Mouse (Mus musculus) CD4-positive, CD25-positive, alpha-beta regulatory T cell, adult 4 months (primary cell): ENCODE measurements around the gene Cutal. TPM values are rescaled to one million over a fixed set of nuclear protein-coding genes. Genes with fewer than 3 reads are reported as not detected.

ENCODE experiments used
- ATAC-seq: one replicate; pipeline ENCODE4 v1.8.0; 2017
- polyA plus RNA-seq, 2 experiments: library from polyadenylated mRNA; unstranded; fragments of 100-300 nt; shearing (Covaris generic); gene quantifications; one replicate each; pipeline ENCODE4 v1.2.1; 2017

Gene Cutal
- polyA plus RNA-seq, 2 experiments from 2014 or later: not detected

DNA sequence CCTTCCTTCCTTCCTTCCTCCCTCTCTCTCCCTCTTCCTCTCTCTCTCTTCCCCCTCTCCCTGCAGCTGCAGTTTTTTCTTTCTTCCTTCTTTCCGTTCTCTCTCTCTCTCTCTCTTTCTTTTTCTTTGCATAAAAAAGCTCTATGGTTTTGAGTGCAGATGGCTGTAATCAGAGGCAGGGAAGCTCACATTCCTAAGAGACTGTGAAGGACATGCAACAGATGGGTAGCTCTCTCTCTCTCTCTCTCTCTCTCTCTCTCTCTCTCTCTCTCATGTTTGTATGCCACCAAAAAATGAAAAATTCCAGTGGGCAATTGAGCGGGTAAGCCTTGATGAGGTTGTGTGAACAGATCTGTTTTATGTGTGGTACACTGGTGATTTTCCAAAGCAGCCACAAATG is 10.0 kb downstream of the Cutal start:
- no peak for ATAC-seq

DNA sequence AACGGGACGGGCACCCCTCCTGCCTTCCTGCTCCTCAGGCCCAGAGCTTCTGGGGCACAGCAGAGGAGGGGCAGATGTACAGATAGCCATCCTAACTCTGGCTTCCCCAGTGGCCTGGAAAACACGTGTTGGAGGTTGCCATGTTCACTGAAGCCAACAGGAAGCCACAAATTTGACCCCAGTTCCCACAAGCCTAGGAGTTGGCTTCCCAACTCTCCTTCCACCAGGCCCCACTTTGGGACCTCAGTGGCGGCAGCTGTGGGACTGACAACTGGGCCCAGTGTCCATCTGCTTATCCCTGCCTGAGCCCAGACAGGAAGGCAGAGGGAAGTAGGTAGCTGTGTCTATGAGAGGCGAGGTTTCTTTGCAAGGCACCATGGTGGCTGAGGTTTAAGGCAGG is 19.8 kb downstream of the Cutal start:
- ATAC-seq: no peak

DNA sequence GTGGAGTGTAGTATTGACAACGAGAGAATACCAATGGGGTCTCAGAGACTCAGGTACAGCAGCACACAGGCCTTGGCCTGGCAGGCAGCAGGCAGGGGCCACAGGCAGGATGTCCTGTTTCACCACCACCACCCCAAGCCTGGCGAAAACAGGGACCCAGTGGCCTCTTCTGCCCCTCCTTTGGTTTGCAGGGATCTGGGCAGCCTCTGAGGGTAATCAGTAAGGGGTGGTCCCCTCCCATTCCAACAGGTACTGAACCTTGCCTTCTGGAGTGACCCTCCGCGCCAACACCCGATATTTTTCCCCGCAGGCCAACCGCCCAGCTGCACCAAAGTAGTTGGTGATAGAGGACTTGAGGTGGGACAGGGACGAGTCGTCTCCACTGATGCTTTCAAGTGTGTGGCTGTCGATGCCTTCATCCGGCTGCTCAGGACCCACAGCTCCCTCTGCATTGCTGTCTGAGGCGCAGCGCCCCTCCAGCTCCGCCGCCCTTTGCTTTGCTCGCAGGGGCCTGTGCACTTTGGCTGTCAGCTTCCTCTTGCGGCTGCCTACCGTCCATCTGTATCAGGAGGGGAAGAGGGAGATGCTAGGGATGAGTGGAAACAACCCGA is 21.4 kb downstream of the Cutal start:
- no peak for ATAC-seq

DNA sequence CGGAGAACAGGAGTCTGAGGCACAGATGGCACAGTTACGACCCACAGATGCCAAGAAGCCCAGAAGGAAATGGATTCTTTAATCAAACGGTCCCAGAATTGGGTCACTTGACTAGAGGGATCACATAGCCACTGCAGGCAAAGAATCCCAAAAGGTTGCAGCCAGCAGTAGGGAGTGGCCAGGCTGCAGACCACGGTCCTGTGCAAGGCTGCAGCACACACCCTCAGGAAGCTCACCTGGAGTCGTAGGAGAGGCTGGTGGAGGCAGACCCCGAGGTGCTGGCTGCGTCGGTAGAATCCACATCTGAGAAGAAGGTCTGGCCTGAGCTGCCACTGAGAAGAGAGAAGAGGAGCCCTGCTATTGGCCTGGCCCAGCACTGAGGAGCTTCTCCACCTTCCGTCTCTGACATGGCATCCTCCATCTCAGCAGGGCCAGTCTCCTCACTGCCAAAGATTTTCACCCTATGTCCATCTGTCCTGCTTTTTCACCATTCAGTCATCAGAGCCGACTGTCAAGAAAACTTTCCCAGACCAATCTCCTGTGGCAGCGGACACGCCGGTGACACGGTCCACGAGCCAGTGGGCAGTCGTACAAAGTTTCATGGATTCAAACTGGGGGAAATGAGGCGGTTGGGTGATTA is 22.7 kb downstream of the Cutal start:
- no peak for ATAC-seq

DNA sequence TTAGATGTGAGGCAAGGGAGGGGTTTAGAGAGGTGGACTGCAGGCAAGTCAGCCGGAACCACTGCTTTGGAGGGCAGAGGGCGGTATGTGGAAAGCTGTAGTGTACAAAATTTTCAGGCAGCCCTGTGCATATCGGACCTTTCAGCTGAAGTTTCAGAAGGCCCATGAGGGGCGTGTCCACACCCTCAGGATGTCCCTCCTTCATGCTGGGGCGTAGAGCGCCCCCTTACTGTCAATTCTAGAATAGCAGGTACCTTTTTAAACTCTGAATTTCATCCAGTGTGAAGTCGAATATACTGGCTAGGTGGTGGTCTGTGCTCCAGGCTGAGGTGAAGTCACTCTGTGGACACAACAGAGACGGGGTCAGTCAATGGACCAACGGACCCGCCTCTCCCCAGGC is 23.6 kb downstream of the Cutal start:
- no peak for ATAC-seq

GRCm38 (mm10) chr2:34899682-34900081 is 25.5 kb downstream of the Cutal start:
- ATAC-seq: no peak

DNA sequence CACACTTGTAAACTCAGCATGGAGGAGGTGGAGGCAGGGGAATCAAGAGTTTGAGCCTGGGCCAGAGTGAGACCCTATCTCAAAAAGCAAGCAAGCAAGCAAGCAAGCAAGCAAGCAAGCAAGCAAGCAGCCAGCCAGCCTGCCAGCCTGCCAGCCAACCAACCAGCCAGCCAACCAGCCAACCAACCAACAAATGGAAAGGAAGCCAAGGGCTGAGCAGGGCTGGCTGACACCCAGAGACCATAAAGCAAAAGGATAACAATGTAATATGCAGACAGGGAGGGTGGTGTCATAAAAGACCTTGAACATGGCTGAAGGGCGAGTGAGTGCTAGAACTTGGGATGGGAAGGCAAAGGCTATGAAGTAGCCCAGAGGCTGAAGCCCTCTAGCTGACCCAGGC is 26.2 kb downstream of the Cutal start:
- ATAC-seq: no peak

- no peak for ATAC-seq
These were observed 27.5 kb downstream of the Cutal start for GRCm38 (mm10) chr2:34901726-34902125.

DNA sequence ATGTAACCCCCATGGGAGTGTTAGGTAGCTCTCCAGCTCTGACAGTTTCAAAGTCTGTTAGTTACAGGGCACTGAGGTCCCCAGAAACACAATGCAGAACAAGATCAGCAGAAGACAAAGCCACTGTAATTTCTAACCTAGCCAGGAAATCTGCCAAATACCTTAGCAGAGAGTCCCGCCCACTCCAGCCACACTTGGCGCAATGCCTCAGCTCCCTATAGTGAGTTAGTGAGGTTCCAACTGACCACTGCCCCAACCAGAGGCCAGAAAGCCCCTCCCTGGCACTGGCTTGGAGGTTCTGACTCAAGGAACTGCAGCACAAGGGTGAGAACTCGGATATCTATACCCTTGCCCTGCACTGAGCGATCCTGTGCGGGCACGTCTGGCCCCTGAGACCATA is 28.5 kb downstream of the Cutal start:
- ATAC-seq: no peak

DNA sequence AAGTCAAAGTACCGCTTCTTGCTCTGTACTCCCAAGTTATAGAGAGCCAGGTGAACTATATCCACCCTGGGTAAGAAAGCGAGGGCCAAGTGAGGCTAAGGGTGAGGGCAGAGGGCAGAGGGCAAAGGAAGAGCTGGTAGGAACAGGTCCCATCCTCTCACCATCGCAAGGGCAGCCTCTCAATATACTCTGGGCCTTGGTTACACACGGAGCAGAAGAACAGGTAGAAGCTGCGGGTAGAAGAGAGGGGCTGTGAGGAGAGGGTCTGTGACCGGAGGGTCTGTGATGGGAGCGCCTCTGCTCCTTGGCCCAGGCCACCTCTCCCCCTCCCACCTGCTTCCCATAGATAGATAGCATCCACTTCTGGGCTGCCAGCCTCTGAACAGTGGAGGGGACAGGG is 29.0 kb downstream of the Cutal start:
- no peak for ATAC-seq

DNA sequence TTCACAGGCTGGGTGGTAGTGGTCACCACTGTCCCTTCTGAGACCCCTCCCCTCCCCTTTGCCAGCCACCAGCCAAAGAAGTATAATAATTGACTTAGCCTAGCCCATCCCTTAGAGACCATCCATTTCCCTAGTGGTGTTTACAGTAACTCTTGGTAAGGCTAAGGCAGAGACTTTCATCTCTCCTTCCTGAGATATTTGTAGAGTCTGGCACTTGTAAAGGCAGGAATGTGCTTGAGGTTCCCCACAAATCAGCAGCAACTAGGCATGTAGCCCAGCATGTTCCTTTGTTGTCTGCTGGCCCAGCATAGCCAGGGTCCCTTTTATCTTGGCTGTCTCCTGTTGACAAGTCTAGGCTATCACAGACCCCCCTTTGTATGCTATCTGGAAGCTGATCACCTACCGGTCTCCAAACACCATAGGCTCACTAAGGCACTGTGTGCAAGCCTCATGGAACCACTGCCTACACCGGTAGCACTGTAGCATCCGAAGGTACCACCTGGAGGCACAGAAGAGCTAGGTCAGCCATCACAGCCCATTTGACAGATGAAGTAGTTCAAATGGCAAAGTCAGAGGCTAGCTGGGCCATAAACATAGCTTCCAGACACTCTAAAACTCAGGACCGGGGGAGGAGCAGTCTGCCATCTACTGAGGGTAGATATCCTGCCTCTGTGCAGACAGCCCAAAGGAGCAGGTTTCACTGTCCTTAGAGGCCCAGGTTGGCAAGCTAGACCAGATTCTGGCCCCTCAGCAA is 29.6 kb downstream of the Cutal start:
- ATAC-seq: no peak

GRCm38 (mm10) chr2:34904849-34905542 is 30.8 kb downstream of the Cutal start:
- peak; percentile 85 for ATAC-seq

- no peak for ATAC-seq
These were observed 32.2 kb downstream of the Cutal start for GRCm38 (mm10) chr2:34906426-34906825.

GRCm38 (mm10) chr2:34906861-34907604 is 32.8 kb downstream of the Cutal start:
- ATAC-seq: no peak

- no peak for ATAC-seq
These were observed 35.5 kb downstream of the Cutal start for GRCm38 (mm10) chr2:34909719-34910118.

DNA sequence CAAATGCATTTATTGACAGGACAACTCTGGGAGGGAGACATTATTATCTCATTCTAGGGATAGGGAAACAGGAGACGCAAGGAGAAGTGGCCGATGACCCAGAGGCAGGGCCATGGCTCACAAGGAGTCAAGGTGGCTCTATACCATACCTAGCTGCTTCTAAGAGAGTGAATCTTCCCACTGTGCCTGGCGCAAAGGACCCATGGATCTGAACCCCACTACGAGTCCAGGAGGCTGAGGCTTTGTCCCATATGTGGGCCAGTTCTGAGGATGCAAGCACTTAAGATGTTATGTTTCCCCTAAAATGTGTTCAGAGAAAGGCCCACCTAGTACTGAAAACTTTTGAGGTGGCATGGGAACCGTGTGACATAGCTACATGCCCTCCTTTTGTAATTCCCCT is 37.7 kb downstream of the Cutal start:
- no peak for ATAC-seq

DNA sequence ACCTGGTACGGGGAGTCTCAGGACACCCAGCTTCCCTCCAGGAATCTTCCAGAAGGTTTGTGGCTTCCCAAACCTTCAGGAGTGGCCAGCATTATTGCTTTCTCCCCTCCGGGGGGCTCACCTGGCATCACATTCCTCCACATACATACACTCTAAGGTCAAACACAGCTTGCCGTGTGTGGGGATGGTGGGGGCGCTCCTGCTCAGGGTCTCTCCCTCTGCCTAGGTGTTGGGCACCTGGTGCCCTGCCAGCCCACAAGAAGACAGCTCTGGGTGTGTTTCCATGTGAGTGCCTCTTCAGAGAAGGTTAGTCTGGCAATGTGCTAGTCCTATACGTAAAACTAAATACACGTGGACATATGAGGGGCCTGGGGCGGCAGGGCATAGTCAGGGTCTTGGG is 38.4 kb downstream of the Cutal start:
- ATAC-seq: no peak

DNA sequence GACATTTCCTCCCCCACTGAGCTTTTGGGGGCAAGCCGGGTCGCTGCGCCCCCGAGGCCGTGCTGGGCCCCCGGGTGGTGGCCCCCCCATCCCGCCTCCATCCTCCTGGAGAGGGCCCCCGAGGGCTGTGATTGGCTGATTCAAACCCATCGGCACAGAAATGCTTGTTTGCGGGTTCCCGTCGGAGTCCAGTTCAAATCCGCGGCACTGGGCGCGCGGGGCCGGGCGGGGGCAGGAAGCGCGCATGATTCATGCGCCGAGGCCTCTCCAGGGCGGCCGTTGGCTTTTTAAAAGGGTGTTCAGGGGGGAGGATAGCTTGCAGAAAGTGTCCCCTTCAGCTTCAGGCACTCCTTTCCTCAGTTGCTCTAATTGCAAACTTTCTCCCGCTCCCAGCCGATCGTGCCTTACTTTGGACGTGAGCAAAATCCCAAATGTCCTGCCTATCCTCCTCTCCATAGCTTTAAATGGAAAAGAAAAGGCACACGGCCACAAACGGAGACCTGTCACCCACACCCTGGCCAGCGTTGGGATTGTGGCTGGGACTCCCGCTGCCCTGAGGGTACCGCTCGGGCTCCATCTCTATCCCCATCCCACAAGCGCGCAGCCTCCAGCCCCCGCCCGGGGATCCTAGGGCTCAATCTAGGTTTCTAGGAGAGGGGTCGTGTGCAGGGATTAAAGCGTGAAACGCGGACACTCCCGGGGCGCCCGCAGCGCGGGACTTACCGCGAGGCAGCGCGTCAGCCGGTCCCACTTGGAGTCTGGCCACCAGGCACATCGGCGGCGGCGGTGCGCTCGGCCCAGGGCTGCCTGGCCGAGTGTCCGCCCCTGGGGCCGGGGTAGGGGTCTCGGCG is 39.2 kb downstream of the Cutal start, which contains the start of gene Phf19:
Gene Phf19 (minus strand): TSS at position 809 of the 851 bp plus-strand sequence.
- ATAC-seq: peak; percentile 59

GRCm38 (mm10) chr2:34914069-34914822 is 40.0 kb downstream of the Cutal start:
- peak; percentile 67 for ATAC-seq

- no peak for ATAC-seq
These were observed 40.6 kb downstream of the Cutal start for GRCm38 (mm10) chr2:34914823-34915082.

GRCm38 (mm10) chr2:34915103-34915502 is 40.9 kb downstream of the Cutal start:
- no peak for ATAC-seq
